Mouse (Mus musculus) liver, embryonic 14.5 days (tissue): ENCODE measurements at regions not wholly inside any gene's neighbourhood (a gene's known extent, or its start where the extent isn't known, plus 50 kb on each side); places are given as distances from the start of the nearest gene placed in this dataset.

ENCODE experiments used
- CTCF ChIP-seq: IDR thresholded peaks from 2 replicates; pipeline ENCODE4 v1.5.1; 2016; ENCODE audit warnings: antibody characterized with exemption, low read depth, control low read depth
- EP300 ChIP-seq: IDR thresholded peaks from 2 replicates; pipeline ENCODE4 v1.6.1; 2016; ENCODE audit warnings: antibody characterized with exemption, low read depth

- TF ChIP-seq CTCF = no peak
- no peak for TF ChIP-seq EP300
These were observed 167.6 kb upstream of the Gm4791 start for GRCm38 (mm10) chr9:46830746-46831560.
